Mouse (Mus musculus) ES-Bruce4 (cell line): ENCODE data around the gene Ankrd66. TPM values are rescaled to one million over a fixed set of nuclear protein-coding genes. Genes with fewer than 3 reads are reported as not detected.

Experiments used
- H3K27ac ChIP-seq: 2 replicates; pipeline ENCODE4 v1.5.1; 2012; ENCODE audit warnings: low read length, inconsistent platforms; ENCODE audit not compliant: insufficient read depth
- H3K27me3 ChIP-seq: 2 replicates; pipeline ENCODE4 v1.6.1; 2012; ENCODE audit warnings: mild to moderate bottlenecking, low read length, inconsistent platforms; ENCODE audit not compliant: control insufficient read depth, poor library complexity, insufficient read depth, severe bottlenecking
- H3K36me3 ChIP-seq: 2 replicates; pipeline ENCODE4 v1.6.1; 2012; ENCODE audit warnings: inconsistent platforms, mild to moderate bottlenecking, low read length, moderate library complexity; ENCODE audit not compliant: control insufficient read depth, poor library complexity, insufficient read depth, severe bottlenecking
- H3K4me1 ChIP-seq: one replicate; pipeline ENCODE4 v1.8.1; 2011; ENCODE audit warnings: low read length; ENCODE audit not compliant: control insufficient read depth, insufficient read depth
- H3K4me3 ChIP-seq: 2 replicates; pipeline ENCODE4 v1.5.1; 2011; ENCODE audit warnings: low read depth, mild to moderate bottlenecking, low read length
- H3K9ac ChIP-seq: 2 replicates; pipeline ENCODE4 v1.6.1; 2012; ENCODE audit warnings: low read depth, mild to moderate bottlenecking, inconsistent platforms; ENCODE audit not compliant: poor library complexity, severe bottlenecking
- H3K9me3 ChIP-seq: replicated peaks from 2 replicates; pipeline ENCODE4 v1.6.1; 2012; ENCODE audit warnings: mild to moderate bottlenecking, low read length, inconsistent platforms; ENCODE audit not compliant: control insufficient read depth, poor library complexity, insufficient read depth, severe bottlenecking
- CTCF ChIP-seq: IDR thresholded peaks from one replicate; pipeline ENCODE4 v1.8.1; 2011; ENCODE audit warnings: low read depth, low read length
- EP300 ChIP-seq: IDR thresholded peaks from 2 replicates; pipeline ENCODE4 v1.6.1; 2011; ENCODE audit warnings: low read depth, low read length; ENCODE audit not compliant: insufficient read depth
- POLR2A ChIP-seq: IDR thresholded peaks from one replicate; pipeline ENCODE4 v1.8.1; 2011; ENCODE audit warnings: low read length; ENCODE audit not compliant: insufficient read depth
- polyA plus RNA-seq: library from polyadenylated mRNA; stranded (reverse); fragments of >200 nt; gene quantifications from 2 replicates; pipeline ENCODE4 v1.2.4, GENCODE M21; 2011; ENCODE audit warnings: low read depth; ENCODE audit not compliant: missing spikeins, insufficient read depth, insufficient read length

Ankrd66 gene
- polyA plus RNA-seq, 1 experiment = not detected

DNA sequence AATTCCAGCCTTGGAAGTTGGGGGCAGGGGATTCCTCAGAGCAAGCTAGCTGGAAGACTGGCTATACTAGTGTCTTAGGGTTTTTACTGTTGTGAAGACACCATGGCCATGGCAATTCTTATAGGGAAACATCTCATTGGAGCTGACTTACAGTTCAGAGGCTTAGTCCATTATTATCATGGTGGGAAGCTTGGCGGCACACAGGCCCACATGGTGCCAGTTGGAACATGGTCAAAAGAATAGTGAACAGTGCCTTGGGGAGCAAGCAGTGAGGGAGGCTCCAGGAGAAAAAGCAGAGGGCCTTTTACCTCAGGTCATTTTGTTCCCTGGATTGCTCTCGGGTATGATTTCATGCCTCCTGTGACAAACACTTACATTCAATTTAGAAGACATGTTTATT, 12.9 kb downstream of the Ankrd66 start:
- TF ChIP-seq POLR2A (no peak), CTCF (no peak), EP300 (no peak)
- Histone ChIP-seq H3K9me3 (no peaks in the 10 kb centered on the region; the same call in 1 of the 2 replicates), H3K9ac (no peak overlapping the region), H3K27ac (no peak overlapping the region), H3K4me1 (no peaks in the 10 kb centered on the region), H3K27me3 (no peaks in the 10 kb centered on the region), H3K36me3 (no peaks in the 10 kb centered on the region), H3K4me3 (no peak overlapping the region)

DNA sequence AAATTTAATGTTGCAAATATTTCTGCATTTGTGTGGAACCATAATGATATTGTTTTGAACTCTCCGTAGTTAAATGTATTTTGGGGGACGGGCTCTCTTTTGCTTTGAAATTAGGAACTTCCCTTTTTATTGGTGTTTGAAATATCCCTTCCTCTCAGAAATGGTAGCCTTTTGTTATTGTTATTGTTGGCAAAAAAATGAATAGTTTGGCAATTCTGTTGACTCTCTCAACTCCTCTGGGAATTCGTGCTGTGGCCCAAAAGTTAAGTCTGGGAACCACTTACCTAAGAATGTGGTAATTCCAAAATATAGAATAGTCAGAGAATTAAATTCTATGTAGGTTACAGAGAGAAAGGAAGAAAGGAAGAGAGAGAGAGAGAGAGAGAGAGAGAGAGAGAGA, 23.3 kb downstream of the Ankrd66 start:
- Histone ChIP-seq H3K9me3 (no peaks in the 10 kb centered on the region), H3K36me3 (no peaks in the 10 kb centered on the region), H3K4me3 (no peak overlapping the region), H3K4me1 (no peaks in the 10 kb centered on the region), H3K27me3 (no peaks in the 10 kb centered on the region; the same call in 1 of the 2 replicates), H3K27ac (no peak overlapping the region), H3K9ac (no peak overlapping the region)
- no peak for TF ChIP-seq CTCF
- no peak for TF ChIP-seq EP300
- TF ChIP-seq POLR2A = no peak

DNA sequence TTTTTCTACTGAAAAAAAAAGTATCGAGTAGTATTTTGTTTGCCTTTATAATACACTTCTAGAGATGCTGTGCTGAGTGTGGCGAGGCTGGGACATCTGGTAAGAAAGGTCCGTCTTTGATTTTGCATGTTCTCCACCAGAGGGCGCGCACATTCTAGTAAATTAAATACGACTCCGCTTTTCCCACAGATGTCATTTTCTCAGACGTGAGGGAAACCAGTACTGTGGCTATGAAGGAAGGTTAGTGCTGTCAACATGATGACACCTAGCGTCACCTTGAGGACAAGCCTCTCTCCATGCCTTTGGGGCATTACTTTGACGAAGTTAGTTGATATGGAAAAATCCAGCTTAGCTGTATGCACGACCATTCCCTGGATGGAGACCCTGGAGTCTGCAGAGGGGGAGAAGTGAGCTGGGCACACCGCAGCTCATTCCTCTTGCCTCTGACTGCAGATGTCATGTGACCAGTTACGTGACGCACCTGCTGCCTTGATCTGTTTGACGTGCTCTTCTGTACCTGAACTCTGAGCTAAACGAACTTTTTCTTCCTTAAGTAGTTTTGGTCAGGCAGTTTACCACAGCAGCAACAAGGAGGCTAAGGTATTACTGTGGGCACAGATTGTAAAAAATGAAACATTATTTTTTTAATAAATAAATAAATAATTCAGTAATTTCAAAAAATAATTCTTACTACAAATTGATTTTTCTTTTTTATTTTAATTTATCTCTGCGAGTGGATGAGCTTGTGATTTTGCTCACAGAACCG, 24.6 kb downstream of the Ankrd66 start:
- H3K4me3 ChIP-seq = no peak overlapping the region
- no peaks in the 10 kb centered on the region for H3K36me3 ChIP-seq
- no peaks in the 10 kb centered on the region; the same call in 1 of the 2 replicates for H3K27me3 ChIP-seq
- no peaks in the 10 kb centered on the region for H3K9me3 ChIP-seq
- TF ChIP-seq EP300 (no peak), CTCF (peak; percentile 40)
- no peaks in the 10 kb centered on the region for H3K4me1 ChIP-seq
- H3K27ac ChIP-seq = no peak overlapping the region
- no peak overlapping the region for H3K9ac ChIP-seq

DNA sequence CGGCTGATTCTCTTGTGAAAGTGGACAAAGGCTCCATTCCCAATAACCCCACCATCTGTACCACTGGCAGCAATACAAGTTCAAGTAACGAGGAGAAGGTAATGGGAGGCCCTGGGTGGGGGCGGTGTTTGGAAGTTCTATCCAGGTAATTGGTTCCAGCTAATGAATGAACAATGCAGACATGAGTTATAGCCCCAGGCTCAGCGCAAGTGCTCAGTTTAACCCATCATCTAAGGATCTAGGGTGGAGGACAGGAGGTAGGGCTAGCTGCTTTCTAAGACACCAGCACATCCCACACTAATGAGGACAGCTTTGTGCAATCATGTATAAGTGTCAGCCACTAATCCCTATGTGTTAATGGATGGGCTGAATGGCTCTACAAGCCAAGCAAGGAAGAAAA, 32.7 kb downstream of the Ankrd66 start:
- H3K27me3 ChIP-seq = no peaks in the 10 kb centered on the region
- no peaks in the 10 kb centered on the region for H3K4me1 ChIP-seq
- H3K9ac ChIP-seq = no peak overlapping the region
- H3K36me3 ChIP-seq = no peaks in the 10 kb centered on the region
- H3K9me3 ChIP-seq = no peaks in the 10 kb centered on the region
- no peak overlapping the region for H3K4me3 ChIP-seq
- TF ChIP-seq EP300 (no peak), CTCF (no peak), POLR2A (no peak)
- H3K27ac ChIP-seq = no peak overlapping the region

DNA sequence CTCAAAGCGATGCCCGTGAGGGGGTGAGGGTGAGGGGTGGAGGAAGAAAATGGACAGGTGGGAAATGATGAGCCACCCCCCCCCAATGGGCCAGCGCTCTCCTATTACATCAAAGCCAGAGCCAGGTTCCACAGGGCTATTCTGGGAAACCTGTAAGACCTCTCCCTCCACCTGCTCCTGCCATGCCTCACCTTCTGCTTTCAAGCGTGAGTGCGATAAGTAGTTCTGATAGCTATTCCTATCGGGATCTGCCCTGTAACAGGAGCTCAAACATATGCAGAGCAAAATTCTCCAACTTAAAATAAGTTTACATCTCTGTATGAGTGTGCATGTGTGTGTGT, 38.9 kb downstream of the Ankrd66 start:
- Histone ChIP-seq H3K36me3 (no peaks in the 10 kb centered on the region), H3K27ac (no peak overlapping the region), H3K9ac (no peak overlapping the region), H3K27me3 (no peaks in the 10 kb centered on the region), H3K4me1 (no peaks in the 10 kb centered on the region), H3K4me3 (no peak overlapping the region), H3K9me3 (no peaks in the 10 kb centered on the region)
- TF ChIP-seq CTCF = no peak
- no peak for TF ChIP-seq POLR2A
- TF ChIP-seq EP300 = no peak

DNA sequence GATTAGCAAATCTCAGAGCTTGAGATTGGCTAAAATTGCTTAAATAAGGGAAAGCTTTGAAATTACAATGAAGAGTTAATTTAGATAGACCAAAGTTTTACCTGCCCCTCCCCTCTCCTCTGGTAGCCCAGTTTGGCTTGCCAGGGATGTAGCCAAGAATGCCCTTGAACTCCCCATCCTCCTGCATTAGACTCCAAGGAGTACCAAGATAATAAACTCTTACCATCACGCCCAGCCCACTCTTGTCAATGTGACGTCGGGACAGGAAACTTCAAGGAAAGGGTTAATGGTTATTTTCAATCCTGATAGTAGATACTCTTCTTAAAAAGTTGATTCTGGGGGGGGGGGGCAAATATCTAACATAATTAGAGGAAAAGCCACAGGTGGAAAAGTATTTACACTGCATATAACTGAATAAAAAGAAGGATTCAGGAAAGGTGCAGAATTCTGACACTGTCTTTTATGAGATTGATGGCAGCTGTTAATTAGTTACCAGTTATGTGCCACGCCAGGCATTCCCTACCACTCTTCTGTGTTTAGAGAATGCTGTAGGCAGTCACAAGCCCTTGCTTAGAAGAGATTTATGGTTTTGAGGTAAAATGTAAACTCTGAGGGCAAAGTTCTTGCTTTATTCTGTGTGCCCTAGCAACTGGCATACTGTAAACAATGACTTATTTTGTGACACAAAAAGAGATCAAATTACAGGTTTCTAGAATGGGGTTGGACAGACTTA, 39.4 kb downstream of the Ankrd66 start:
- Histone ChIP-seq H3K36me3 (no peaks in the 10 kb centered on the region), H3K4me1 (no peaks in the 10 kb centered on the region), H3K27me3 (no peaks in the 10 kb centered on the region), H3K9ac (no peak overlapping the region), H3K27ac (no peak overlapping the region), H3K4me3 (no peak overlapping the region), H3K9me3 (no peaks in the 10 kb centered on the region)
- TF ChIP-seq CTCF (no peak), EP300 (no peak), POLR2A (no peak)
